Mouse (Mus musculus) 3134 (cell line): ENCODE results near the gene 4930432K21Rik.
A peak's percentile ranks its signal among the peaks of the same experiment; 100 is the strongest.

Source experiments
- DNase-seq: peaks from one replicate; pipeline ENCODE4 v3.0.0-alpha.2; 2011; ENCODE audit warnings: low spot score; ENCODE audit not compliant: insufficient read length; ENCODE audit errors: extremely low read depth

Gene 4930432K21Rik

GRCm38 (mm10) chr8:84147769-84148530, at the start of gene 4930432K21Rik, which contains the start of gene Cc2d1a:
Gene 4930432K21Rik, plus strand, starts transcription at chr8:84148025.
Gene Cc2d1a, minus strand, starts transcription at chr8:84147936.
- DNase-seq = peak; percentile 84

GRCm38 (mm10) chr8:84098376-84098775, 49.4 kb upstream of the 4930432K21Rik start:
- DNase-seq = no peak

- no peak for DNase-seq
Measured at GRCm38 (mm10) chr8:84101476-84102270, 46.2 kb upstream of the 4930432K21Rik start.

- no peak for DNase-seq
Measured at GRCm38 (mm10) chr8:84103601-84104000, 44.2 kb upstream of the 4930432K21Rik start.

GRCm38 (mm10) chr8:84104221-84104620, 43.6 kb upstream of the 4930432K21Rik start:
- peak; percentile 63 for DNase-seq

GRCm38 (mm10) chr8:84104697-84105609, 42.9 kb upstream of the 4930432K21Rik start, which contains the start of gene Dcaf15:
Gene Dcaf15, minus strand, starts transcription at chr8:84104768.
- DNase-seq = peak; percentile 97

GRCm38 (mm10) chr8:84105676-84106075, 42.1 kb upstream of the 4930432K21Rik start:
- DNase-seq = no peak

GRCm38 (mm10) chr8:84106216-84107040, 41.4 kb upstream of the 4930432K21Rik start:
- no peak for DNase-seq

GRCm38 (mm10) chr8:84115646-84116045, 32.2 kb upstream of the 4930432K21Rik start:
- no peak for DNase-seq

GRCm38 (mm10) chr8:84122151-84122550, 25.7 kb upstream of the 4930432K21Rik start:
- DNase-seq = no peak

- peak; percentile 86 for DNase-seq
Measured at GRCm38 (mm10) chr8:84125656-84126055, 22.2 kb upstream of the 4930432K21Rik start, which contains the start of gene Podnl1. Gene Podnl1, plus strand, starts transcription at chr8:84125989.

- DNase-seq = no peak
Measured at GRCm38 (mm10) chr8:84126742-84127141, 21.1 kb upstream of the 4930432K21Rik start.

GRCm38 (mm10) chr8:84127202-84127901, 20.5 kb upstream of the 4930432K21Rik start:
- DNase-seq = peak; percentile 68

GRCm38 (mm10) chr8:84128277-84128676, 19.5 kb upstream of the 4930432K21Rik start:
- no peak for DNase-seq

GRCm38 (mm10) chr8:84130806-84131205, 17.0 kb upstream of the 4930432K21Rik start:
- DNase-seq = no peak

GRCm38 (mm10) chr8:84132225-84132624, 15.6 kb upstream of the 4930432K21Rik start:
- no peak for DNase-seq

GRCm38 (mm10) chr8:84137848-84138247, 10.0 kb upstream of the 4930432K21Rik start:
- DNase-seq = no peak

- DNase-seq = no peak
Measured at GRCm38 (mm10) chr8:84140838-84141237, 7.0 kb upstream of the 4930432K21Rik start.
